In the genomic region with DNA sequence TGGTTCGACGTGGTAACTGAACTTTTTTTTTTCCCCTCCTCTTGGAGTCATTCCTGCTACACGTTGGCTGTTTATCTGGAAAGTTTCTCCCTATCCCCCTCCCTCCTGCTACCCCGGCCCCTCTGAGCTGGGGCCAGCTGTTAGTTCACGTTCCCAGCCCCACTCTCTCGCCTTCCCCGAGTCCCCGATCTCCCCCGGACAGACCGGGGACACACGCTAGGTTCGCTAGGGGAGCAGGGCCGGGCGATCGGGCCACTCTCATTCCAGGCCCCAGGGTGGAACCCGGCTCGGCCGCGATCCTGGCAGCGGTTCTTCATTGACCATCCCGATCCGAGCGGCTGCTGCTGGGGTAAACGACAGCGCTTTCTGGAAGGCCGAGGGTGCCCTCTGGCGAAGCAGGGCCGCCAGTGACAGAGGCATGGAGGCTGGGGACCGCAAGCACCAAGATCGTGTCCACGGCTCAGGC, we compare ENCODE assay signal across 7 mouse cellular contexts. TPM values are rescaled to one million over a fixed set of nuclear protein-coding genes. Genes with fewer than 3 reads are reported as not detected.
DNase-seq lines count a peak whose midpoint lies in the region; ATAC-seq lines count a peak whose summit lies in the region.

No protein-coding gene starts in this region.

- DNase-seq in adrenal gland, adult 8-10 months = peak; percentile 87
- DNase-seq in embryo, embryonic 11.5 days (ENCODE audit: low read depth, low spot score) = peak; percentile 82
- DNase-seq in heart, adult 11 months = peak; percentile 99
- peak; percentile 86 for DNase-seq in kidney, adult 11 months
- DNase-seq in limb, embryonic 10.5 days (ENCODE audit: low spot score) = peak; percentile 95
- peak; percentile 87 for DNase-seq in skeletal muscle tissue, adult 2 months (ENCODE audit: low read depth, low spot score)

- peak overlapping the region; percentile 91 for H3K27ac ChIP-seq in limb, embryonic 10.5 days
- peak overlapping the region; percentile 63; the same call in 1 of the 2 replicates for H3K27ac ChIP-seq in midbrain, embryonic 12.5 days (replicated peaks)

- peaks cover 10% of the 10 kb centered on the region for H3K36me3 ChIP-seq in limb, embryonic 10.5 days
- H3K36me3 ChIP-seq in midbrain, embryonic 12.5 days = no peaks in the 10 kb centered on the region

- H3K27me3 ChIP-seq in limb, embryonic 10.5 days (ENCODE audit: low read depth, poor library complexity, severe bottlenecking) = peaks cover 23% of the 10 kb centered on the region
- peaks cover 40% of the 10 kb centered on the region for H3K27me3 ChIP-seq in midbrain, embryonic 12.5 days

- peak overlapping the region; percentile 61 for H3K4me3 ChIP-seq in limb, embryonic 10.5 days
- peak overlapping the region; percentile 50 for H3K4me3 ChIP-seq in midbrain, embryonic 12.5 days

- ATAC-seq in midbrain, embryonic 12.5 days (ENCODE audit: low FRiP score, low read depth) = peak; percentile 66

- H3K9ac ChIP-seq in midbrain, embryonic 12.5 days (replicated peaks) = peak overlapping the region; percentile 62

- WGBS in limb, embryonic 10.5 days = under 1% methylated on average over 31 of the region's 31 CpGs
- WGBS in midbrain, embryonic 12.5 days = 2% methylated on average over 31 of the region's 31 CpGs

- peak overlapping the region; percentile 73 for H3K4me2 ChIP-seq in midbrain, embryonic 12.5 days (replicated peaks)

- peaks cover 45% of the 10 kb centered on the region for H3K4me1 ChIP-seq in limb, embryonic 10.5 days
- H3K4me1 ChIP-seq in midbrain, embryonic 12.5 days = peaks cover 29% of the 10 kb centered on the region

- no peaks in the 10 kb centered on the region for H3K9me3 ChIP-seq in limb, embryonic 10.5 days (replicated peaks)
- H3K9me3 ChIP-seq in midbrain, embryonic 12.5 days = no peaks in the 10 kb centered on the region

RNA-seq across cellular contexts. Expression of gene Tgfb3, which starts 0.4 kb away (rescaled TPM):
- total RNA-seq in adrenal gland, adult 8-10 months (2022) = 10 to 100 TPM in 3 of 4 experiments, 1 to 10 TPM in 1; 10.0 to 14.8 (median 12.0) TPM
- polyA plus RNA-seq in limb, embryonic 10.5 days (2016; fragmentation: Nextera tagmentation; extraction: Ambion mirVana) = 15.7 and 24.3 TPM in 2 replicates
- polyA plus RNA-seq in midbrain, embryonic 12.5 days (2016; fragmentation: Nextera tagmentation; extraction: Ambion mirVana) = 7.6 and 15.7 TPM in 2 replicates

RNA-seq across cellular contexts. Expression of gene Ift43, which starts 3.1 kb away (rescaled TPM):
- total RNA-seq in adrenal gland, adult 8-10 months (2022) = 10 to 100 TPM; 27.3 to 37.7 (median 31.4) TPM
- polyA plus RNA-seq in limb, embryonic 10.5 days (2016; fragmentation: Nextera tagmentation; extraction: Ambion mirVana) = 61.2 and 71.6 TPM in 2 replicates
- 86.9 and 91.5 TPM in 2 replicates for polyA plus RNA-seq in midbrain, embryonic 12.5 days (2016; fragmentation: Nextera tagmentation; extraction: Ambion mirVana)

Comparison
In these comparisons a context has a peak if more than half of its experiments do, and no peak if none do; other contexts are left out.
1. Peak in every context shown above with its lines: DNase-seq, ATAC-seq, H3K4me3 ChIP-seq and H3K27ac ChIP-seq.